Mouse (Mus musculus) heart, adult 9 months (tissue): ENCODE results near the gene Lhfpl3.

Experiments
- DNase-seq, 2 experiments: peaks; one replicate each; pipeline ENCODE4 v3.0.0; 2022; ENCODE audit warnings: low spot score in 2 of 2

The Lhfpl3 gene

GRCm38 (mm10) chr5:23284884-23285283, 539.0 kb downstream of the Lhfpl3 start:
- DNase-seq: peak in 1 of 2 experiments; percentile 16

- DNase-seq: no peak
Measured at GRCm38 (mm10) chr5:23289149-23289548, 543.3 kb downstream of the Lhfpl3 start.
